Mouse (Mus musculus): ENCODE results near the gene Olfr1390. TPM values are rescaled to one million over a fixed set of nuclear protein-coding genes. Genes with fewer than 3 reads are reported as not detected.
"Not testable (repeated sequence)": the region's sequence is repeated elsewhere in the genome, so short reads cannot be mapped to it uniquely, and the experiment has no call there.

The Olfr1390 gene
- polyA plus RNA-seq (2015; fragmentation: Nextera tagmentation; extraction: Ambion mirVana), result not detected in 2 replicates

DNA sequence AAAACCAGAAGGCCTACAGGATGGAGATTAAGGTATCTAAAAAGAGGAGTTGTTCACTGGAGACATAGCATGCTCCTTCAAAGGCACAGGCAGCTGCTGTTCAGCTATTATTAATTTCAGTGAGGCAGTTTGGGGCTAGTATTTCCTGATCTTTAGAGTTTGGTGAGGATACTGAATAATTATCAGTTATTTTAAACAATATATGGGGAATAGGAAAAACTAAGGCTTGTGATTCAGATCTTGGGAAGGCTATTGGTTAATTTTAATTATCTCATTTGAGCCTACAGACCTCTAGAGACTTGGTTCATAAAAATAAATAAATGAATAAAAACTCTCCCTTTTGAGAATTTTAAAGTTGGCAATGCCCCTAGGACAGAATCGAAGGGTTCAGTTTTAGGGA is at the start of gene Olfr1390:
Olfr1390 (plus strand) TSS at position 301 of the 400 bp plus-strand sequence.
- no peaks in the 10 kb centered on the region for H3K36me3 ChIP-seq (ENCODE audit: poor library complexity, severe bottlenecking)
- no peak within 1 kb of the TSS for H3K27ac ChIP-seq
- H3K9me3 ChIP-seq (replicated peaks), result no peaks in the 10 kb centered on the region
- no peak within 1 kb of the TSS for H3K4me3 ChIP-seq
- no peaks in the 10 kb centered on the region for H3K4me1 ChIP-seq
- ATAC-seq, result no peak
- WGBS, result 88% methylated on average over 1 of the region's 1 CpGs
- no peak within 1 kb of the TSS for H3K9ac ChIP-seq
- H3K4me2 ChIP-seq, result no peak within 1 kb of the TSS
- H3K27me3 ChIP-seq, result no peaks in the 10 kb centered on the region

GRCm38 (mm10) chr11:49287251-49287650 is 47.7 kb upstream of the Olfr1390 start:
- no peak for ATAC-seq
- no peaks in the 10 kb centered on the region for H3K27me3 ChIP-seq
- no peak overlapping the region for H3K4me3 ChIP-seq
- H3K27ac ChIP-seq, result no peak overlapping the region
- H3K9me3 ChIP-seq (replicated peaks), result no peaks in the 10 kb centered on the region
- H3K4me1 ChIP-seq, result no peaks in the 10 kb centered on the region
- no peak overlapping the region for H3K4me2 ChIP-seq
- WGBS, result 80% methylated on average over 2 of the region's 2 CpGs
- H3K36me3 ChIP-seq (ENCODE audit: poor library complexity, severe bottlenecking), result no peaks in the 10 kb centered on the region
- H3K9ac ChIP-seq, result no peak overlapping the region

DNA sequence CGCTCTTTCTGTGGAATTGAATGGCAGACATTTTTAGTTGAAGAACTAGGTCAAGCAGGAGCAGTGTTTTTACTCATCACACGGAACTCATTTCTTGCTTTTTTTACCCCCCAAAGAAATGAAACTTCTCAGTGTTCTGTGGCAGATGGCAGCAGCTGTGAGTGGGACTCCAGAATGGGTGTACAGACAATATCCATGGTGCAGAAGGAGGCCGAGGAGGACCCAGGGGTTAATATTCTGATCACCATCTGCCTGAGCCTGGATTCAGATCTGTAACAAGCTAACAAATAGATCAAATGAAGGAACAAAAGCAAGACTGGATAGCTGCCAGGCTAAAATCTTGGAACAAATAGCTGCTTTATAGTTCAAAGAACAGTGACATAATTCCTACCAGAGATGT is 42.2 kb upstream of the Olfr1390 start:
- no peak overlapping the region for H3K4me3 ChIP-seq
- no peaks in the 10 kb centered on the region for H3K4me1 ChIP-seq
- H3K27me3 ChIP-seq, result no peaks in the 10 kb centered on the region
- H3K9ac ChIP-seq, result no peak overlapping the region
- WGBS, result 45% methylated on average over 3 of the region's 3 CpGs
- ATAC-seq, result no peak; the same call in 1 of the 2 replicates
- no peaks in the 10 kb centered on the region for H3K36me3 ChIP-seq (ENCODE audit: poor library complexity, severe bottlenecking)
- no peak overlapping the region for H3K4me2 ChIP-seq
- no peaks in the 10 kb centered on the region for H3K9me3 ChIP-seq (replicated peaks)
- no peak overlapping the region for H3K27ac ChIP-seq

- Histone ChIP-seq H3K4me1 (no peaks in the 10 kb centered on the region), H3K27me3 (no peaks in the 10 kb centered on the region)
These were observed 30.5 kb upstream of the Olfr1390 start, which contains the start of gene Olfr10 for GRCm38 (mm10) chr11:49304441-49304840. Olfr10 (plus strand) TSS chr11:49304741.

GRCm38 (mm10) chr11:49308547-49308946 is 26.4 kb upstream of the Olfr1390 start:
- H3K9ac ChIP-seq; H3K27me3 ChIP-seq; H3K27ac ChIP-seq; H3K9me3 ChIP-seq (replicated peaks); H3K4me1 ChIP-seq; H3K4me3 ChIP-seq; H3K4me2 ChIP-seq; ATAC-seq; H3K36me3 ChIP-seq (ENCODE audit: poor library complexity, severe bottlenecking): not testable (repeated sequence)
- 86% methylated on average over 5 of the region's 5 CpGs for WGBS

More at GRCm38 (mm10) chr11:49304441-49304840, 30.5 kb upstream of the Olfr1390 start, which contains the start of gene Olfr10:
- ATAC-seq, result no peak
- Histone ChIP-seq H3K9me3 (replicated peaks) (no peaks in the 10 kb centered on the region), H3K4me2 (no peak within 1 kb of the TSS), H3K36me3 (ENCODE audit: poor library complexity, severe bottlenecking) (no peaks in the 10 kb centered on the region), H3K4me3 (no peak within 1 kb of the TSS), H3K27ac (no peak within 1 kb of the TSS), H3K9ac (no peak within 1 kb of the TSS)

- no peaks in the 10 kb centered on the region for H3K27me3 ChIP-seq
- H3K4me3 ChIP-seq, result no peak within 1 kb of the TSS
- H3K36me3 ChIP-seq (ENCODE audit: poor library complexity, severe bottlenecking), result no peaks in the 10 kb centered on the region
- no peak for ATAC-seq
- H3K27ac ChIP-seq, result no peak within 1 kb of the TSS
- 87% methylated on average over 2 of the region's 2 CpGs for WGBS
- no peaks in the 10 kb centered on the region for H3K9me3 ChIP-seq (replicated peaks)
- no peak within 1 kb of the TSS for H3K9ac ChIP-seq
- no peaks in the 10 kb centered on the region for H3K4me1 ChIP-seq
- H3K4me2 ChIP-seq, result no peak within 1 kb of the TSS
These were observed 12.5 kb upstream of the Olfr1390 start, which contains the start of gene Olfr1391 for GRCm38 (mm10) chr11:49322442-49322841. Olfr1391 (plus strand) TSS chr11:49322742.

DNA sequence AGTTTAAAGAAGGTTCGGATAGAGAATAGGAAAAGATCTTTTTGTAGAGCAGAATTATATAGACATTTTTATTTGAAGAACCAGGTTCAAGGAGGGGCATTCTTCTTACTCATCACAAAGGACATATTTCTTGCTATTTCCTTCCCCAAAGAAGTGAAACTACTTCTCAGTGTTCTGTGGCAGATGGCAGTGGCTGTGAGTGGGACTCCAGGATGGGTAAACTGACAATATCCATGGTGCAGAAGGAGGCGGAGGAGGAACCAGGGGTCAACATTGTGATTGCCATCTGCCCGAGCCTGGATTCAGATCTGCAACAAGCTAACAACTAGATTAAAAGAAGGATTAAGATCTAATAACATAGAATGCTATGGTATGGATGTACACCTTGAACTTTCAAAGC is 8.3 kb upstream of the Olfr1390 start:
- Histone ChIP-seq H3K27ac (no peak overlapping the region), H3K4me2 (no peak overlapping the region), H3K36me3 (ENCODE audit: poor library complexity, severe bottlenecking) (no peaks in the 10 kb centered on the region), H3K27me3 (no peaks in the 10 kb centered on the region), H3K9me3 (replicated peaks) (no peaks in the 10 kb centered on the region), H3K9ac (no peak overlapping the region), H3K4me3 (no peak overlapping the region), H3K4me1 (no peaks in the 10 kb centered on the region)
- no peak for ATAC-seq
- 85% methylated on average over 3 of the region's 3 CpGs for whole genome bisulfite sequencing

DNA sequence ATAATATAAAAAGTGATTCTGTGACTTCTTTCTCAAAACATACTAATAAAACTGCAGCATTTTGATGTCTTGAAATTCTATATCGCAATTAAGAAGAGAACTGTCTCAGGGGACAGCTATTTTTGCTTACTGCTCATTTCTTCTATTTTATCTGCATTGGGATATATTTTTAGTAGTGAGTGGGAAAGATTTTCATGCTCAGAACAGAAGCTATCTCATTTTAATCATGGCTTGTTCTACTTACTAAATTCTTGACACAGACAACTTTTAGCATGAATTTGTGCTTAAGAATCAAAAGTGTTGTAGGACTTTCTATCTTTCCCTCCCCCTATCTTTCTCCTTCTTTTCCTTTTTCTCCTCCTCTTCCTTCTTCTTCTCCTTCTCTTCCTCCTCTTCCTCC is 5.3 kb upstream of the Olfr1390 start:
- Histone ChIP-seq H3K27me3 (no peaks in the 10 kb centered on the region), H3K4me2 (no peak overlapping the region), H3K9me3 (replicated peaks) (no peaks in the 10 kb centered on the region), H3K9ac (no peak overlapping the region), H3K4me1 (no peaks in the 10 kb centered on the region), H3K36me3 (ENCODE audit: poor library complexity, severe bottlenecking) (no peaks in the 10 kb centered on the region), H3K4me3 (no peak overlapping the region), H3K27ac (no peak overlapping the region)
- WGBS, result 83% methylated on average over 1 of the region's 1 CpGs
- ATAC-seq, result no peak

GRCm38 (mm10) chr11:49337150-49337832 is 2.3 kb downstream of the Olfr1390 start:
- WGBS, result 71% methylated on average over 4 of the region's 4 CpGs
- Histone ChIP-seq H3K4me2 (no peak overlapping the region), H3K36me3 (ENCODE audit: poor library complexity, severe bottlenecking) (no peaks in the 10 kb centered on the region), H3K9me3 (replicated peaks) (no peaks in the 10 kb centered on the region), H3K9ac (no peak overlapping the region), H3K4me1 (no peaks in the 10 kb centered on the region), H3K27me3 (no peaks in the 10 kb centered on the region), H3K27ac (no peak overlapping the region), H3K4me3 (no peak overlapping the region)
- ATAC-seq, result no peak

GRCm38 (mm10) chr11:49383133-49383532 is 48.1 kb downstream of the Olfr1390 start:
- no peaks in the 10 kb centered on the region for H3K27me3 ChIP-seq
- no peaks in the 10 kb centered on the region for H3K36me3 ChIP-seq (ENCODE audit: poor library complexity, severe bottlenecking)
- no peak overlapping the region for H3K27ac ChIP-seq
- H3K9ac ChIP-seq, result no peak overlapping the region
- H3K4me3 ChIP-seq, result no peak overlapping the region
- no peaks in the 10 kb centered on the region for H3K9me3 ChIP-seq (replicated peaks)
- no peak overlapping the region for H3K4me2 ChIP-seq
- no peaks in the 10 kb centered on the region for H3K4me1 ChIP-seq
- no peak for ATAC-seq

DNA sequence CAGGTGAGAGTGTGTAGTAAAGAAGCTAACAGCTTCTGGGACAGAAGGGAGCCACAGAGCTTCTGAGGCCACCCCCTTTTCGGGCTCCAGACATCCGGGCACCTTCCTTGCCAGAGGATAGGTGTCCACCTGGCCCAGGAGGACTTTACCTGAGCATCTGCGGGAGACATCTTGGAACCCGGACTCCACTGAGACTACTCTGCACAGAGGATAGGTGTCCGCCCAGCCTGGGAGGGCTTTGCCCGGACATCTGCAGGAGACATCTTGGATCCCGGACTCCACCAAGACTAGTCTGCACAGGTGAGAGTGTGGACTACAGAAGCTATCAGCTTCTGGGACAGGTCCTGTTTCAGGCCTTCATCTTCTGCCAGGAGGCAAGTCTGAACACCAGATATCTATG is 51.1 kb downstream of the Olfr1390 start:
- H3K9ac ChIP-seq; H3K4me2 ChIP-seq; H3K4me3 ChIP-seq; H3K4me1 ChIP-seq; H3K9me3 ChIP-seq (replicated peaks); ATAC-seq; H3K27ac ChIP-seq; H3K36me3 ChIP-seq (ENCODE audit: poor library complexity, severe bottlenecking); H3K27me3 ChIP-seq: not testable (repeated sequence)
- 94% methylated on average over 7 of the region's 7 CpGs for WGBS
